Mouse (Mus musculus) MEL (cell line): ENCODE results near the gene Adam17.

Source experiments
- CTCF ChIP-seq, 3 experiments: IDR thresholded peaks in 2 of 3; conservative IDR thresholded peaks in 1 of 3; 2 replicates each; pipeline ENCODE4 v1.5.1; 2011 to 2012; ENCODE audit warnings: low read length in 3 of 3, low read depth in 2 of 3, mild to moderate bottlenecking in 2 of 3, improper control_type of control experiment in 1 of 3, inconsistent platforms in 1 of 3, mixed read lengths in 1 of 3, moderate library complexity in 1 of 3; ENCODE audit not compliant: control insufficient read depth in 1 of 3, insufficient read depth in 1 of 3, poor library complexity in 1 of 3, severe bottlenecking in 1 of 3
- POLR2A ChIP-seq, 2 experiments: IDR thresholded peaks; 2 replicates each; pipeline ENCODE4 v1.6.1; 2011 to 2012; ENCODE audit warnings: low read length in 2 of 2, mild to moderate bottlenecking in 2 of 2, control low read depth in 1 of 2, improper control_type of control experiment in 1 of 2, low read depth in 1 of 2, moderate library complexity in 1 of 2; ENCODE audit not compliant: control insufficient read depth in 1 of 2, insufficient read depth in 1 of 2, poor library complexity in 1 of 2
- TBP ChIP-seq: IDR thresholded peaks from 2 replicates; pipeline ENCODE4 v1.8.0; 2011; ENCODE audit warnings: low read depth, low read length, improper control_type of control experiment

GRCm38 (mm10) chr12:21335869-21336268, 37.6 kb downstream of the Adam17 start:
- no peak for TF ChIP-seq POLR2A (IDR thresholded peaks at IDR 0.05; ENCODE audit: control insufficient read depth in 1 of 2, insufficient read depth in 1 of 2, low read depth in 1 of 2, low read length in 2 of 2, poor library complexity in 1 of 2)
- no peak for TF ChIP-seq CTCF (IDR thresholded peaks at IDR 0.05 in 2 of 3, conservative IDR thresholded peaks at IDR 0.05 in 1 of 3; ENCODE audit: control insufficient read depth in 1 of 3, insufficient read depth in 1 of 3, low read depth in 2 of 3, low read length in 3 of 3, poor library complexity in 1 of 3, severe bottlenecking in 1 of 3)
- TF ChIP-seq TBP = no peak
